14 mouse cellular contexts compared by ENCODE assay signal in the genomic region with DNA sequence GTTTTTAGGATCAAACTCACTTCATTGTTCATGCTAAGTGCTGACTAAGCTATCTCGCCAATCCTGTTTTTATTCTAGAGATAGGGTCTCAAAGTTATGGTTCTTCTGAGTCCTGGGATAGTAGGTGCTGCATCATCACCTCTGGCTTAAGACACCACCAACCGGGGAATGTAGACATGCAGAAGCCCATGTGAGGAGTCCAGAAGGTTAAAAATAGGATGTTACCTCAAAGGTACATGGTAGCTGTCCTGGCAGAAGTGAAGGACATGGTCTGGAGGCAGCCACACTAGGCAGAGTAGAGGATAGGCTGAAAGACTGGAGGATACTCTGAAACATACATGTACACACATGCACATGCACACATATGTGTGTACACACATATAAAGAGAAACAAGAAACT.
"Had no signal": no experiment of that assay in that cellular context is flagged by ENCODE, and none has a peak within 500 bp of the region (broad histone marks: within the 10 kb centered on the region; RNA-seq: fewer than 3 reads in every experiment).

No protein-coding gene starts in this region.

- H3K27ac ChIP-seq: neural tube, embryonic 13.5 days; neural tube, embryonic 15.5 days; stomach, embryonic 15.5 days had no signal

- H3K4me3 ChIP-seq: neural tube, embryonic 13.5 days; neural tube, embryonic 15.5 days; stomach, embryonic 15.5 days had no signal

- H3K9me3 ChIP-seq: neural tube, embryonic 13.5 days; neural tube, embryonic 15.5 days; stomach, embryonic 15.5 days had no signal

- H3K27me3 ChIP-seq: neural tube, embryonic 13.5 days; neural tube, embryonic 15.5 days; stomach, embryonic 15.5 days had no signal

- DNase-seq: retina, postnatal 1 day; right cerebral cortex, postnatal 14 days; right cerebral cortex, postnatal 25 days; right cerebral cortex, postnatal 4 days; spleen, adult 18-20 months; thymus, adult 18-20 months; thymus, adult 2 months; thymus, postnatal 14 days; thymus, postnatal 25 days; thymus, postnatal 36 days; thymus, postnatal 4 days had no signal

- H3K4me2 ChIP-seq: neural tube, embryonic 13.5 days; neural tube, embryonic 15.5 days; stomach, embryonic 15.5 days had no signal

- H3K9ac ChIP-seq: neural tube, embryonic 13.5 days; neural tube, embryonic 15.5 days; stomach, embryonic 15.5 days had no signal

- H3K36me3 ChIP-seq: neural tube, embryonic 13.5 days; neural tube, embryonic 15.5 days; stomach, embryonic 15.5 days had no signal
